Mouse (Mus musculus) MEL (cell line): ENCODE data around the gene Anapc5. TPM values are rescaled to one million over a fixed set of nuclear protein-coding genes. Genes with fewer than 3 reads are reported as not detected.

Experiments
- DNase-seq: peaks from one replicate; pipeline ENCODE4 v3.0.0; 2011; ENCODE audit warnings: low read depth, low spot score
- H3K27ac ChIP-seq: 2 replicates; pipeline ENCODE4 v1.5.1; 2012; ENCODE audit warnings: low read depth, mild to moderate bottlenecking, control low read depth, low read length, moderate library complexity; ENCODE audit not compliant: control insufficient read depth
- H3K27me3 ChIP-seq, 2 experiments: fragments of 150-350 bp in 1 of 2; sonication (generic) in 1 of 2; 2 replicates each; pipeline ENCODE4 v1.6.1; 2012; ENCODE audit warnings: low read length in 2 of 2, mild to moderate bottlenecking in 2 of 2, improper control_type of control experiment in 1 of 2, moderate library complexity in 1 of 2; ENCODE audit not compliant: insufficient read depth in 2 of 2, control insufficient read depth in 1 of 2
- H3K36me3 ChIP-seq, 2 experiments: 2 replicates each; pipeline ENCODE4 v1.6.1; 2012 to 2014; ENCODE audit warnings: low read length in 2 of 2, improper control_type of control experiment in 1 of 2, inconsistent platforms in 1 of 2, mild to moderate bottlenecking in 1 of 2; ENCODE audit not compliant: insufficient read depth in 2 of 2, control insufficient read depth in 1 of 2
- H3K4me1 ChIP-seq, 2 experiments: fragments of 150-350 bp in 1 of 2; sonication (generic) in 1 of 2; 2 replicates each; pipeline ENCODE4 v1.6.1; 2012; ENCODE audit warnings: low read length in 2 of 2, improper control_type of control experiment in 1 of 2, mild to moderate bottlenecking in 1 of 2; ENCODE audit not compliant: insufficient read depth in 2 of 2, control insufficient read depth in 1 of 2
- H3K4me3 ChIP-seq, 2 experiments: fragments of 150-350 bp in 1 of 2; sonication (generic) in 1 of 2; 2 replicates each; pipeline ENCODE4 v1.5.1; 2012; ENCODE audit warnings: low read depth in 2 of 2, low read length in 2 of 2, mild to moderate bottlenecking in 2 of 2, moderate library complexity in 2 of 2, control low read depth in 1 of 2, improper control_type of control experiment in 1 of 2; ENCODE audit not compliant: control insufficient read depth in 1 of 2, insufficient read depth in 1 of 2
- H3K79me2 ChIP-seq: 2 replicates; pipeline ENCODE4 v1.6.1; 2012; ENCODE audit warnings: mild to moderate bottlenecking, low read length, moderate library complexity; ENCODE audit not compliant: control insufficient read depth, poor library complexity, insufficient read depth
- H3K9ac ChIP-seq: 2 replicates; pipeline ENCODE4 v1.6.1; 2012; ENCODE audit warnings: low read depth, mild to moderate bottlenecking, control low read depth, low read length, moderate library complexity; ENCODE audit not compliant: control insufficient read depth, poor library complexity, severe bottlenecking
- H3K9me3 ChIP-seq: fragments of 150-350 bp; sonication (generic); replicated peaks from 2 replicates; pipeline ENCODE4 v1.6.1; 2012; ENCODE audit warnings: mild to moderate bottlenecking, low read length, improper control_type of control experiment, moderate library complexity; ENCODE audit not compliant: insufficient read depth
- CHD1 ChIP-seq: IDR thresholded peaks from 2 replicates; pipeline ENCODE4 v1.6.1; 2012; ENCODE audit warnings: low read depth, mild to moderate bottlenecking, inconsistent platforms, low read length, improper control_type of control experiment
- EP300 ChIP-seq, 2 experiments: IDR thresholded peaks; 2 replicates each; pipeline ENCODE4 v1.6.1; 2011; ENCODE audit warnings: improper control_type of control experiment in 2 of 2, low read length in 2 of 2, low read depth in 1 of 2, mild to moderate bottlenecking in 1 of 2
- ETS1 ChIP-seq: IDR thresholded peaks from 2 replicates; pipeline ENCODE4 v1.6.1; 2012; ENCODE audit warnings: low read depth, mild to moderate bottlenecking, inconsistent platforms, low read length, improper control_type of control experiment, moderate library complexity
- GABPA ChIP-seq: IDR thresholded peaks from 2 replicates; pipeline ENCODE4 v1.6.1; 2012; ENCODE audit warnings: low read depth, mild to moderate bottlenecking, inconsistent platforms, low read length, improper control_type of control experiment, moderate library complexity
- GATA1 ChIP-seq: IDR thresholded peaks from 2 replicates; pipeline ENCODE4 v1.6.1; 2011; ENCODE audit warnings: low read depth, low read length, improper control_type of control experiment
- JUND ChIP-seq: IDR thresholded peaks from 2 replicates; pipeline ENCODE4 v1.6.1; 2011; ENCODE audit warnings: low read depth, mild to moderate bottlenecking, improper control_type of control experiment, low read length
- KAT2A ChIP-seq: conservative IDR thresholded peaks from 2 replicates; pipeline ENCODE4 v1.6.1; 2012; ENCODE audit warnings: low read depth, low read length, improper control_type of control experiment, inconsistent platforms
- MAFK ChIP-seq: IDR thresholded peaks from 2 replicates; pipeline ENCODE4 v1.6.1; 2011; ENCODE audit warnings: low read depth, mild to moderate bottlenecking, low read length, improper control_type of control experiment, borderline replicate concordance
- MAX ChIP-seq: IDR thresholded peaks from 2 replicates; pipeline ENCODE4 v1.6.1; 2011; ENCODE audit warnings: low read length, improper control_type of control experiment
- MAZ ChIP-seq: IDR thresholded peaks from 2 replicates; pipeline ENCODE4 v1.6.1; 2012; ENCODE audit warnings: low read depth, mild to moderate bottlenecking, inconsistent platforms, low read length, improper control_type of control experiment
- MEF2A ChIP-seq: IDR thresholded peaks from 2 replicates; pipeline ENCODE4 v1.6.1; 2014; ENCODE audit warnings: low read depth, mild to moderate bottlenecking, inconsistent platforms, low read length, improper control_type of control experiment; ENCODE audit not compliant: poor library complexity, insufficient replicate concordance, severe bottlenecking; ENCODE audit errors: extremely low read depth
- MXI1 ChIP-seq: IDR thresholded peaks from 2 replicates; pipeline ENCODE4 v1.6.1; 2011; ENCODE audit warnings: mild to moderate bottlenecking, low read depth, low read length, improper control_type of control experiment
- POLR2AphosphoS2 ChIP-seq: IDR thresholded peaks from 2 replicates; pipeline ENCODE4 v1.6.1; 2011; ENCODE audit warnings: low read length, improper control_type of control experiment
- POLR2AphosphoS5 ChIP-seq: IDR thresholded peaks from 2 replicates; pipeline ENCODE4 v1.6.1; 2012; ENCODE audit warnings: low read depth, borderline replicate concordance, mild to moderate bottlenecking, inconsistent platforms, low read length, moderate library complexity, mixed read lengths
- RAD21 ChIP-seq: IDR thresholded peaks from 2 replicates; pipeline ENCODE4 v1.6.1; 2011; ENCODE audit warnings: mild to moderate bottlenecking, low read depth, low read length, improper control_type of control experiment
- SIN3A ChIP-seq: IDR thresholded peaks from 2 replicates; pipeline ENCODE4 v1.6.1; 2012; ENCODE audit warnings: low read length, improper control_type of control experiment, inconsistent platforms
- TAL1 ChIP-seq: IDR thresholded peaks from 2 replicates; pipeline ENCODE4 v1.6.1; 2012; ENCODE audit warnings: mild to moderate bottlenecking, inconsistent platforms, low read length, moderate library complexity, mixed read lengths
- TBP ChIP-seq: IDR thresholded peaks from 2 replicates; pipeline ENCODE4 v1.8.0; 2011; ENCODE audit warnings: low read depth, low read length, improper control_type of control experiment
- UBTF ChIP-seq: IDR thresholded peaks from 2 replicates; pipeline ENCODE4 v1.6.1; 2012; ENCODE audit warnings: low read depth, mild to moderate bottlenecking, inconsistent platforms, low read length, improper control_type of control experiment, moderate library complexity, borderline replicate concordance; ENCODE audit not compliant: insufficient read depth
- USF1 ChIP-seq: IDR thresholded peaks from 2 replicates; pipeline ENCODE4 v1.6.1; 2014; ENCODE audit warnings: low read depth, mild to moderate bottlenecking, inconsistent platforms, low read length, improper control_type of control experiment, moderate library complexity
- USF2 ChIP-seq, 2 experiments: IDR thresholded peaks; 2 replicates each; pipeline ENCODE4 v1.6.1; 2011 to 2012; ENCODE audit warnings: improper control_type of control experiment in 2 of 2, low read length in 2 of 2, borderline replicate concordance in 1 of 2, inconsistent platforms in 1 of 2, low read depth in 1 of 2, mild to moderate bottlenecking in 1 of 2; ENCODE audit not compliant: insufficient read depth in 1 of 2
- ZC3H11A ChIP-seq: IDR thresholded peaks from 2 replicates; pipeline ENCODE4 v1.6.1; 2012; ENCODE audit warnings: low read depth, mild to moderate bottlenecking, inconsistent platforms, low read length, improper control_type of control experiment
- ZKSCAN1 ChIP-seq: IDR thresholded peaks from 2 replicates; pipeline ENCODE4 v1.6.1; 2012; ENCODE audit warnings: low read depth, mild to moderate bottlenecking, inconsistent platforms, low read length, improper control_type of control experiment, moderate library complexity
- ZMIZ1 ChIP-seq: IDR thresholded peaks from 2 replicates; pipeline ENCODE4 v1.6.1; 2012; ENCODE audit warnings: low read depth, mild to moderate bottlenecking, inconsistent platforms, low read length, improper control_type of control experiment, moderate library complexity
- ZNF384 ChIP-seq: IDR thresholded peaks from 2 replicates; pipeline ENCODE4 v1.6.1; 2012; ENCODE audit warnings: low read depth, mild to moderate bottlenecking, inconsistent platforms, low read length, improper control_type of control experiment
- polyA plus RNA-seq, 2 experiments: library from polyadenylated mRNA; stranded (reverse) in 1 of 2; unstranded in 1 of 2; fragments of >175 nt in 1 of 2; fragments of >200 nt in 1 of 2; gene quantifications; 2 replicates each; pipeline versions ENCODE4 v1.2.1 to v1.2.4; 2012; ENCODE audit warnings: low replicate concordance in 2 of 2, low read depth in 1 of 2; ENCODE audit not compliant: insufficient read length in 2 of 2, insufficient read depth in 1 of 2, missing spikeins in 1 of 2
- total RNA-seq: library from RNA; depleted of rRNA; stranded (reverse); fragments of 300-350 nt; gene quantifications from 2 replicates; pipeline ENCODE4 v1.2.3, GENCODE M21; 2012

Anapc5 gene
- total and polyA plus RNA-seq, 3 experiments: 244 to 390 TPM; not detected in 1

GRCm38 (mm10) chr5:122777322-122777721, 43.8 kb downstream of the Anapc5 start (continued):
- TF ChIP-seq ZMIZ1: no peak

DNA sequence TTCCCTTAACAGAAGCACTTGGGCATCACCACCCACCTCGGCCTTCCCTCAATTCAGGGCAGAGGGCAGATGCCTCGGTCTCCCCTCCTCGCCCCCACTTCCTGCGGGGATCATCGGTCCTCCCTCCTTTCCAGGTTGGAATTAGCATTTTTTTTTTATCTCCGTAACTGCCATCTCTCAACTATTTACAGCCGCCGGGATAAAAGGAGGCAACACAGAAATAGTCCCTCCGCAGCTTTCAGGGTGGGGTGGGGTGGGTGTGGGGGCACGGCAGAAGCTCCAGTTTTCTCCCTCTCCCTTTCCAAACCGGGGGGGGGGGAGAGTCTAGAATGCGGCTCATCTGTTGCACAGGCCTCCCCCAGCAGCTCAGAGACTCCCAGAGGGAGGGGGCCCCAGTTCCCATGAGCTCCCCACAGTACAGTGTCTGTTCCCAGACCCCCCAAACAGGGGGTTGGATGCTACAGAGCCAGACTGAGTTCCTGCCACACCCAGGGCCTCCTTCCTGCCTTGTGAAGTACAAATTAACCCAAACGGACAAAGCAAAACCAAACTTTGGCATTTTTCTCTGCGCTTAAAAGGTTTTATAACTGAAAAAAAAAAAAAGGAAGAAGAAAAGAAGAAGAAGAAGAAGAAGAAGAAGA, 45.4 kb downstream of the Anapc5 start:
- DNase-seq: no peak
- Histone ChIP-seq H3K9ac (no peak overlapping the region), H3K27me3 (no peaks in the 10 kb centered on the region), H3K4me3 (no peak overlapping the region), H3K27ac (no peak overlapping the region), H3K9me3 (no peaks in the 10 kb centered on the region), H3K79me2 (peaks cover 29% of the 10 kb centered on the region), H3K36me3 (peaks cover 0 to 9% of the 10 kb centered on the region in 2 experiments; a peak in 2 of 4 replicates), H3K4me1 (peaks cover 7 to 27% of the 10 kb centered on the region in 2 experiments)
- TF ChIP-seq GABPA (no peak), USF2 (IDR thresholded peaks at IDR 0.05; ENCODE audit: borderline replicate concordance in 1 of 2, insufficient read depth in 1 of 2, low read depth in 1 of 2, low read length in 2 of 2) (no peak), MAFK (no peak), ZKSCAN1 (no peak)

DNA sequence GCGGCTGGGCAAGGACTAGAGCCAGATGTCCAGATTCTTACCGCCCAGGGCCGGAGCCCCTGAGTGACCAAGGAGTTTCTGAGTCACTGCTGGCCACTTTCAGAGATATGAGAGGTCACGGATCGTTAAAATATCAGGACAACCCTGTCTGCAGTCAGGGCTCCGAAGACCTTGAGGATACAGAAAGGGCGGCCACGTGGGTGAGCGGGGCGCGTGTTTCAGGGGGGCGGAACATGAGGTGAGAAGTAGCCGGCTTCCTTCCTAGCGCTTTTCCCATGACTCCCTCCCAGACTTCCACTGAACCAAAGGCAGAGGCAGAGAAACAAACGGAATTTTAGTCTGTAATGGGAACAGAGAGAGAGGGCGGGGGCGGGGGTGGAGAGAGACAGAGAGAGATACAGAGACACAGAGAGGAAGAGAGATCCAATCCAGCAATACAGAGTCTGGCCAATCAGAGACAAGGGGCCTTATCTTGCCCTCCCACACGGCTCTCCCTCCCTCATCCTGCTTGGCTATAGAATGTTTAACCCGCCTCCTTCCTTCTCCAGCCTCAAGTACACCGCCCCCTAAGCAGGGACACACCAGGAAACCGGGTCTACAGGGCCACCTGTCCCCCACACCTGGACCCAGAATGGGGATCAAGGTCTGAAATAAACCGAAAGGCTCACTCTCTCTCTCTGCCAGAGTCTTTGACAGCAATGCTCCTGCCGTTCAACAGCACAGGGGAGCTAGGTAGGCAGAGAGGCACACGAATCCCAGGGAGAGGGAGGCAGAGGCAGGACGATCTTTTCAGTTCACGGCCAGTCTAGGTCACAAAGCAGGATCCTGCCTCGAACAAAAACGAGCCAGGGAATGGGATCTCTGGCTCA, 46.2 kb downstream of the Anapc5 start:
- Histone ChIP-seq H3K79me2 (peaks cover 29% of the 10 kb centered on the region), H3K36me3 (peaks cover 0 to 9% of the 10 kb centered on the region in 2 experiments; a peak in 2 of 4 replicates), H3K9ac (peak overlapping the region; percentile 40; the same call in 1 of the 2 replicates), H3K9me3 (no peaks in the 10 kb centered on the region), H3K4me3 (peak overlapping the region in 1 of 2 experiments; percentile 23; a peak in 2 of 4 replicates), H3K4me1 (peaks cover 7 to 21% of the 10 kb centered on the region in 2 experiments), H3K27me3 (no peaks in the 10 kb centered on the region), H3K27ac (0 out of 2 replicates have a peak overlapping the region, but pooled peaks have one; percentile 3)
- peak; percentile 89 for DNase-seq
- TF ChIP-seq TBP: no peak
- peak; percentile 81 for TF ChIP-seq GATA1
- TF ChIP-seq MEF2A: no peak
- TF ChIP-seq USF2 (IDR thresholded peaks at IDR 0.05; ENCODE audit: borderline replicate concordance in 1 of 2, insufficient read depth in 1 of 2, low read depth in 1 of 2, low read length in 2 of 2): no peak
- TF ChIP-seq ZC3H11A: no peak
- TF ChIP-seq UBTF: no peak
- no peak for TF ChIP-seq SIN3A
- no peak for TF ChIP-seq MAZ
- peak in 1 of 2 experiments; percentile 45; a peak in 1 of 4 replicates for TF ChIP-seq EP300 (IDR thresholded peaks at IDR 0.05; ENCODE audit: low read depth in 1 of 2, low read length in 2 of 2)
- TF ChIP-seq GABPA: no peak
- no peak for TF ChIP-seq POLR2AphosphoS5
- TF ChIP-seq MXI1: no peak
- TF ChIP-seq CHD1: no peak
- no peak for TF ChIP-seq ETS1
- TF ChIP-seq USF1: no peak
- no peak for TF ChIP-seq JUND
- no peak for TF ChIP-seq ZNF384
- no peak for TF ChIP-seq MAFK
- no peak for TF ChIP-seq RAD21
- no peak for TF ChIP-seq POLR2AphosphoS2
- no peak for TF ChIP-seq KAT2A
- TF ChIP-seq MAX: peak; percentile 28; the same call in 1 of the 2 replicates
- peak; percentile 64 for TF ChIP-seq TAL1
- TF ChIP-seq ZKSCAN1: no peak
